Mouse (Mus musculus) spleen, adult 12 weeks (tissue): ENCODE results near the gene Iqsec1.

ENCODE experiments used
- DNase-seq: peaks from one replicate; pipeline ENCODE4 v3.0.0; 2022; ENCODE audit warnings: low spot score

Iqsec1 gene

DNA sequence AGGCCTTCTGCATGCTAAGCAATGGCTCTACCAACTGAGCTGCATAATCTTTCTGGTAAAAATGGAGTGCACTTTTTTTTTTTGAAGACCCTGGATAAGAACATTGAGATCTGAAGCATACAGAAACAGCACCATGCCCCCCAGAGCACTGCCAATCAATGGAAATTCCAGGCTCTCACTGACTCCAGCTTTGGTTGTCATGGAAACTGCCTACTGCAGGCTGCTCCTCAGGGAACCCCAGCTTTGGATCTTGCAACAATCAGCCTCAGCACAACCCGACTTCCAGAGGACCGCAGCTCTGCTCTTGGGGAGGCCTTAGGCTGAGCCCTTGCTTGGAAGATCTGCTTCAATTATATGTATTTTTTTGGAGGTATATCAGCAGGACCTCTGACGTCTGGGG lies 201.9 kb downstream of the Iqsec1 start:
- DNase-seq: no peak

DNA sequence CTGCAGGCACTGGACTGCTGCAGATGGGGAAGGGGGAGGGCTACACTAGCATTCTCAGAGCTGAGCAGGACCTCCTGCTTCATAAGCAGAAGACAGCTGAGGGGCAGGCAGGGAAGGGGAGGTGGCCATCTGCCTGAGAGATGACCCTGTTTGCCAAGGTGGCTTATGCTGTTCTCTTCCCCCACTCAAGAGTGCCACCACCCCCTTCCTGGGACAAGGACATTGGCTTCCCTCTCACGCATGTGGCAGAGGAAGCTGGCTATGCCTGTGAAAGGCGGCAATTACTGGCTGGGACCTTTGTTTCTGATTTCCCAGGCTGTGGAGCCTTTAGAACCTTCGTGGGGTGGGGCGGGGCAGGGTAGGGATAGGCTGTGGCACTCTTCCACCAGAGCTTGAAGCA lies 204.5 kb downstream of the Iqsec1 start:
- no peak for DNase-seq

DNA sequence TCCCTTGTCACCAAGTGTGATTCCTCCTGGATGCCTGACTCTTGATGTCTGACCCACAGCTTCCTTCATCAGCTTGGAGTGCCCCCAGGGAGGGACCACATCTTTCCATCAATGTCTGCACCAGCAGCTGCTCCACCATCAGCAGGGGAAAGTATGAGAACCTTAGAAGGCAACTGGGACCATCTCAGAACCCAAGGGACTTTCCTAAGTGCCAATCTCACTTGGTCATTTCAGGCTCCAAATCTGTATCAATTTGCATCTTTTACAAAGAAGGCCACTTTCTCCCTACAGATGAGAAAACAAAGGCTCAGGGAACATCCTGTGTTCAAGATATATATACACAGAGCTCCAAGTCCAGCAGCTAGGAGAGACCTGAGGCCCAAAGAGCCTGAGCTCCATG lies 205.3 kb downstream of the Iqsec1 start:
- no peak for DNase-seq

DNA sequence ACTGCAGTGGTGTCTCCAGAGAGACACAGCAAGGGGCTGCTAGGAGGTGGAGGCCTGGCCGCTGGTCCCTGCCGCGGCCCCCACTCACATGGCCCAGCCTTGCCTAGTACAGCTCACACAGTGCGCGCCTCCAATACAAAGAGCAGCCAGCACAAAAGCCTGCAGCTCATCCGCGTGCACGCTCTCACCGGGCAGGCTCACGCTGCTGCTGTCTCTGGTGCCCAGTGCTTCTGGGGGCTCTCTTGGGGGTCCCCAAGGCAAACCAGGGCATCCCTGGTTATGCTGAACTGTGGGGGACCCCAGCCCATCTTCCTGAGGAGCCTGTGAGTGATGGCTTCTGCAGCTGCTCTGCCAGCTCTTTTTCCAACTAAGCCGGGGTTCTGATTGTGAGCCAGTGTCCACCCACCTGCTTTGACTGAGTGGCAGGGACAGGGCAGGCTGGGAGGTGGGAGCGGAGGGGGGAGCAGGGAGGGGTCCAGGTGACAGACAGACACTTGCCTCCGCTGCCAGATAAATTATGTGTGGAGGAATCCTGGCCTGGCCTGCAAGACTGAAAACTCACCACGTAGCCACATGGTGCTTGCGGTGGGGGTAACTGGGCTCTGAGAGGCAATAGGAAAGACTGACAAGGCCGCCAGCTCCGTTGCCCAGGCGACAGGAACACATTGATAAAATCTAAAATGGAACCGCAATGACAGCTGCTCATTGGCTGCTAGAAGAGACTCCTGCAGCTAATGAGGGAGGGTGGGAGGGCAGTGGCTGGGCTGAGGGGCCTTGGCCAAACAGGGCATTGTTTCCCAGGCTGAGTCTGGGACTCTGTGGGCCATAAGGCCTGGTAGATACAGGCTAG lies 206.3 kb downstream of the Iqsec1 start:
- no peak for DNase-seq

DNA sequence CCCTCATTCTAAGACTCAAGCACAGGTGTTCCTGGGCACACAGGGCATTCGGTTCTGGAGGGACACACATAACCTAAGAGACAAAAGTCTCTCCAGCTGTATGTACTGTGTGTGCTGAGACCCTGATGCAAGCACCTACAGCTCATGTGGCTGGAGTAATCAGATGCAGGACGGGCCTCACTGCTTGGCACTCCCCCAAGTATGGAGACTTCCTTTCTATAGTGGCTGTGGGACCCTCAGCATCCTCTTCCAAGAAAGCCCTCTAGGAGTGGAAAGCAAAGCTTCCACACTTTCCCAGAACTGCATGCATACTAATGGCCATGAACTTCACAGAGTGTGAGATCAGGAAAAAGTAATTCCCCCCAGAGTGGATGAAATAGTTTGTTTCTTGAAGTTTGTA lies 208.0 kb downstream of the Iqsec1 start:
- DNase-seq: no peak

DNA sequence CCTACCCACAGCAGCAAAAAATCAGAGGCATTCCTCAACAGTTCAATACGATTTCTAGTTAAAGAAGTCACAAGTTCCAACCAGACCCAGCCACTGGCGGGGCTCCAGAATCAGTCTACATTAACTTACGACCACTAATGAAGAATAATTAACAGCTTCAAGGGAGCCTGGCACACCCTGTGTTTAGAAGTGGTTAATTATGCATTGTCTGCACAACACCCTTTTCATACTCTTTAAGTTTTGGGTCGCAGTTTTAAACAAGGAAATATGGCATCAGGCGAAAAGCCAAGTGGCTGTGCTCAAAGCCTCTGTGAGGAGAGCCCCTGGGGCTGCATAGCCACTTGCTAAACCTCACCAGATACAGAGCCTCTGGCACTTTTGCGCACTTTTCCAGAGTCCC lies 209.6 kb downstream of the Iqsec1 start:
- no peak for DNase-seq

DNA sequence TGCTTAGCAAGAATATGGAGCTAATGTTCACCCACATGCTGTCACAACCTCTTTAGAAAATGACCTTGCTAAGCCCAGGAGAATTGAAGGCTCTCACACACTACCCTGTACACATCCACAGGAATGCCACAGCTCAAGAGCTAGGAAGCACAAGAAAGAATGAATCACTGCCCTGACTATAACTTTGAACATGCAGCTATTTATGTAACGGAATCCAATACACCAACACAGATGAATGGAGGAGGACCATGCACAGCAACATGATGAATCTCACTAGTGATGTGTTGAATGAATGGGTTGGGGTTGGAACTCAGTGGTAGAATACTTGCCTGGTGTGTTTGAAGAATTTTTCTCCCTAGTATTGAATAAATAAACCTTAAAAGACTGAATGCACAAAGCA lies 211.2 kb downstream of the Iqsec1 start:
- no peak for DNase-seq

DNA sequence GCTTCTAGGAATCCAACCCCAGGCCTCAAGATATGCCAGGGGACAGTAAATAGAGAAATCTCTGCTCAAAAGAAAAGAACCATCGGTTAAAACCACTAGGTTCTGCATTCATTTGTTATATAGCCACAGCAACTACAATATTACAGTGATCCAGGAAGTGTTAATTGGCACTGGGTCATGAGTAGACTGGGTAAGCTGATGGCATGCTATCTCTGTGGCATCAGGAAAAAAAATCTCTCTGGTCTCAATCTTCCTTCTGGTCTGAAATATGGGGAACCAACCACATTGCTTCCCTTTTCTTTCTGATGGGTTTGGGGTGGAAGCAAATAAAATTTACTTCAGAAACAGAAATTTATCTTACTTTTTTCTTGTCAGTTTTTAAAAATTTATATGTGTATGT lies 212.9 kb downstream of the Iqsec1 start:
- DNase-seq: no peak

DNA sequence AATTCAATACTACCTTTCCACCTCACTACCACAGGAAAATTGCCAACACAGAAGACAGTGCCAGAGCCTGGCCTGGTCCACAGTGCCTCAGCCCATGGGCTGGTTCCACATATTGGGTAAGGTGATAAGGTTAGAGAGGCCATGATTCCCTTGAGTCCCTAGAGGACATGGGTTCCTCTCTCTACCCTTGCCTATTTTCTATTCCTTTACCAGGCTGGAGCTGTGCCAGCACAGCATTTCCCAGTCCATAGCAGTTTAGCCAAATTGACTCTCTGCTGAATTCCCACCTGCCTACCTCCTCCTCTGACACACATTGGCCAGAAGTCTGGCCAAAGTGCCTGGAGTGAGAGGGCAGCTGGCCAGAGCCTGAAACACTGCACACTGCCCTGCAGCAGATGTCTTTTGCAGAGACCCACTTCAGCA lies 214.7 kb downstream of the Iqsec1 start:
- no peak for DNase-seq

DNA sequence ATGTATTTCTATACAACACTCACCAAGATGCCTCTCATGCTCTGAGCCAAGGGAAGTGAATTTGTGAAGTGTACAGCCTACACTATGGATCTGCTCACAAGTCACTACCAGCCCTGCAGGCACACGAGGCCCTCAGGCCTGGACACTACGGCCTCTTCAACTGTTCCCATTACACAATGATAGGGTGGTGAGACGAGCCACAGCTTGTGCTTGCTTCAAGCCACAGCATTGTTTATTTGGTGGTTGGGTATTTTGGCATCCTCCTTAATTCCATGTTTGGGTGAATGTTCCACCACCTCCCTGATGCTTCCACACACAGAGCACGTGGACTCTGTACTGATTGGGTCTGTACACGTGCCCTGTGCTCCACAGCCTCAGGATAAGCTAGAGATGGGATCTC lies 216.4 kb downstream of the Iqsec1 start:
- DNase-seq: no peak

DNA sequence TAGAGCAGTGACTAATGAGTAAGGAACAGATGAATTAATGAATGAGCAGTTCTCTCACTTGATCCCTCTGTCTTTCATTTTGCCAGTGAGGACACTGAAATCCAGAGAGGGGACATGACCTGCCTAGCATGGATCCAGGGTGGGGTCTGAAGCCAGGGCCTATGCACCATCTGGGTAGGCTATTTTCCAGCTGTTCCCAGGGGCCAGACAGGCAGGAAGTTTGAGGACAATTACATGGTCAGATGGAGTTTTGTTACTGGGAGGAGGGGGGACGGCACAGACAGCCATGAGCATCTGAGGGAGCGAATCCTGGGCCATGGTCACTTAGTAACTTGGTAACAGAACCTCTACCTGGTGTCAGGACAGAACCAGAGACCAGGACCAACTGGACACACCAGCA lies 220.0 kb downstream of the Iqsec1 start:
- no peak for DNase-seq

DNA sequence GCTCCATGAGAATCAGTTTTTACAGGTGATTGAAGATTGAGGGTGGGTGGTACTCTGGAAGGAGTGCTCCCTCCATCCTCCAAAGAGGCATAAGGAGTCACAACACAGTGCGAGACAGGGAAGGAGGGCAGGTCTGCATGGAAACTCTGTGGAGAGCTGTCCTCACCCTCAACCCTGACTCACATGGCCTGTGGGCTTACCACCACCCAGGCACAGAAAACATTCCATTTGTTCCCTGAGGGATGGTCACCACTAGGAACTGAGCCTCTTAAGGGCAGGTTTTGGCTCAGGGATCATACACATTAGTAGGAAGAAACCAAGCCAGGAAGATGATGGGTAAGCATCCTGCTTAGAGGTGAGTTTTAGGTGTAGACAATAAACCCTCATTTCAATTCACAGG lies 220.6 kb downstream of the Iqsec1 start:
- no peak for DNase-seq

DNA sequence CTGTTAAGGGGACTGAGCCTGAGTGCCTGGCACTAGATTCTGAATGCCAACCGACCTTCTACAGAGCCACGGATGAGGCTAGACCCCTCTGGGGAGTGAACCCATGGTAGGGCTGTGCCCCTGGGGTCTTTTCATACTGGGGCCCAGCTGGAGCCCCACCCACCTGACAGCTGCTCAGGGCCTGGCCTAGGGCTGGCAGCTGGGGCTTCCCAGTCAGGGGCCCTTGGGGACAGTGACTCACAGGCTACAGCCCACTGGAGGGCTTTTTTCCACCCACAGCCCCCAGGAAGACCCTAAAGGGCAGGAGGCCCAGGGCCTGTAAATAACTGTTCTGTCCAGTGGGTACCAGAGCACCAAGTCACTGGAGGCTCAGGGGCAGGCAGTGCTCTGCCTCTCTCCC lies 223.7 kb downstream of the Iqsec1 start:
- DNase-seq: no peak

DNA sequence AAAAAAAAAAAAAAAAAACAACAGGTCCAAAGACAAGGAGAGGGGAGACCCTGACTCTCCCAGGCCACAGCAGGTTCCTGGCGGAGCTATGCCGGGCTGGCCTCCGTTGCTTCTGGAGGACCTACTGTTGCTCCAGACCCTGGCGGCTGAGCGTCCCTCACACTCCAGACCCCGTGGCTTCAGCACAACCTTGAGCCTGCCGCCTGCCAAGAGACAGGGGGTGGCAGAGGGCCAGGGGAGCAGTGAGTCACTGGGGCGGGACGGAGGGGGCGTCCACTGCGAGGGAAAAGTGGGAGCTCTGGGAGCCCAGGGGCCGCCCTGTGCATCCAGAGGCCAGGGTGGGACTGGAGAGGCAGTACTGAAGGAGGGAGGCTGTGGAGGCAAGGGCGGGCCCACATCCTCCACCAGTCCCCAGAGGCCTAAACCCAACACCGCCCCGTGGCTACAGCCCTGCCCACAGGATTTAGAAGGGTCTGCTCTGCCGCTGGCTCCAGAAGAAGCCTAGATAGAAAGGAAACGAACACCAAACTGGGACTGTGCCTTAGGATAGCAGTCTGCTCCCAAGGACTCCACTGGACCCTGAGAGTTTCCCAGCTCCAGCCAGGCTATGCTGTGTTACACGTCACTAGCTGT lies 224.4 kb downstream of the Iqsec1 start:
- DNase-seq: no peak

DNA sequence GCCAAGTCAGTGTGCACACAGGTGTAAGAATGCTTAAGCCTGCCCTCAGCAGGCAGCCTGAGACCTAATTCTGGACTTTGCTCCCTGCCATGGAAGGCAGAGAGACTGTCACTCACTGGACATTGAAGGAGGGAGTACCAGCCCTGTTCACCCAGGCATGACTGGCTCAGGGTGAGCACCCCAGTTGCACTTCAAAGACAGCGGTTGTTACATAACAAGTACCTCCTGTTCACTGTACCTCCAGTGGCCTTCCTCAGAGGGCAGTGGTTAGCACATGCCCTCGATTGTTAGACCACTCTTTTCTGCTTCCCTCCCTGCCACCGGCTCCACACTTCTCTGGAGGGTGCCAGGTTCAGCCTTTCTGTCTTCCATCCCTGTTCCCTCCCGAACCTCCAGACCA lies 225.2 kb downstream of the Iqsec1 start:
- DNase-seq: no peak

DNA sequence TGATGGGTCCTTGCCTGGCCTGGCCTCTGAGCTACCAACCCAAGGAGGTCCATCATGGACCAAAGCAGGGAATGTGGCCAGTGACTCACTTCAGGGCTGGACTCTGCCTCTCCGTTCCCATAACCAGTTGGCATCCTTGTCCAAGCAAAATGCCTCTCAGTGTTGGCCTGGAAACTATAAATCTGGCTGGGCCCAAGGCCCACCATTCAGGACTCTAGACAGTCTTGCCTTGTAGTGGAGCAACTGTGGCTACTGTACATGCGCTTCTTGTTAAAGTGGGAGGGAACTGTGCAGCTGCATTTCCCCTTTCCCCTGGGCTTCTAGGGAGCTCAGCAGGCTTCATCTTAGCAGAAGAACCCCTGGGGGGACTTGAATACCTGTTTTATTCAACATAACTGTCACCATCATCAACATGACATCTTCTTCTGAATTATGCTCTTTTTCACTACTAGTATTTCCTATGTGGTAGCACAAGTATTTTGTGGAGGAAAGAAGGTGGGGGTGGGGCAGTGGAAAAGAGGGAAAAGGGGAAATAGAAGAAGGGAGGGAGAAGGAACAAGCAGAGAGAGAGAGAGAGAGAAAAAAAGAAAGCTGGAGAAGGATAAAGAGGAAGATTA lies 226.3 kb downstream of the Iqsec1 start:
- no peak for DNase-seq

DNA sequence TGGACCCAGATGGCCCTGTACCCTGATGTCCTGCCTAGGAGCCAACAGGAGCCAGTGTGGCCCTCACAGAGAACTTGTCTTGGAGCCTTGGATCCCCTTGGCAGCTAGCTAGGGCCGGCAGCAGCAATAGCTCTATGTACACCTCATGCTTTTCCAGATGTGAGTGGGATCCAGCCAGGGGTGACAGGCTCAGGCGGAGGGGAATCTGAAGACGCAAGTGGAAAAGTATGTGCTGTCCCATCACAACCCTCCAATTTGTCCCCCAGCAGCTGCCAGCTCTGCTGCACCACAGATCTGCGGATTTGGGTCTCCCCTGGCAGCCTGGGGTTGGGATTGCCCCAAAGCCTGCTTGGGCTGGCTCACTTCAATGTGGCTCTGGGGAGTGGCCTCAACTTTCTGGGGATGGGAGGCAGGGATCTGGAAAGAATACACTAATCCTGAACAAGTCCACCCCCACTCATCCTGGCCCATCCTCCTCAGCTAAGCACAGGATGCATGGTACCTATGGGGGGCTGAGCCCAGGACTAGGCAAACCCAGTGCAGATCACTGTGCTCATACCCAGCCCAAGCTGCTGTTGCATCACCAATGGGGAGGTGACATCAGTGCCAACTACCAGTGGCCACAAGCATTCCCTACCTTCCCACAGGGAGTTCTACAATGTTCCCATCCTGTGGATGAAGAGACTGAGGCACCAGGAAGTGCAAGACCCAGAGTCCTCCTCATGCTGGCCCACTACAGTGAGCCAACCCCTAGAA lies 227.0 kb downstream of the Iqsec1 start:
- DNase-seq: no peak

DNA sequence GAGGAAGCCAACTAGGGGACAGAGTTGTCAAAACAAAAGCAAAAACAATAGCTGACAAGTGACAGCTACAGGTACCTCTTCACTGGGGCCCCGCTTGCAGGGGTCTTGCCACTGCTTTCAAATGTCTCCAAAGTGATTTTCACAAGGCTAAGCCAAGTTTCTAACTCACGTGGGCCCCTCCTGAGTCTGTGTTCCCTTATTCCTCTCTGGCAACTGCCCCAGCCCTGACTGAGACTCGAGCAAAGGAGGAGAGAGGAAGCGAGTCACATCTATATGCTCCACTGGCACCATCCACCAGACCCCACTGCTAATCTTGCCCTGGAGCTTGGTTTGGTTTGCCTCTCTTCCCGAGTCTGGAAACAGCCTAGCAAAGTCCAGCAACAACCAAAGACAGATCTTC lies 227.6 kb downstream of the Iqsec1 start:
- DNase-seq: no peak

DNA sequence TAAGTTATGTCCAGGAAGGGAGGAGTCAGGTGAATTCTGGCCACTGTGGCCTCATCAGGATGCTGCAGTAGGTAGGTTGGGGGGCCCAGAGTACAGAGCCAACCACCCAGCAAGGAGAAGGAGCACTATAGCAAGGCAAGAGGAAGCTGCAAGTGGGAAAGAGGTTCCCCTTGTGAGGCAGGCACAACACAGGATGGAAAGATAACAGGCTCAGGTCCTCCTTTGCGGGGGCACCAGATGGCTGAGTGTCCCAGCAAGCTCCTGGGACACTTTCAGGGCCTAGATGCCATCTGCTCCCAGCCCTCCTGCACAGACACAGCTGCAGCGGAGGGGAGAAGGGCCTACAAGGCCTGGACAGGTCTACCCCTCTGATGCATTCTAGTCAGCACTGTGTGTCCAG lies 228.7 kb downstream of the Iqsec1 start:
- DNase-seq: no peak

DNA sequence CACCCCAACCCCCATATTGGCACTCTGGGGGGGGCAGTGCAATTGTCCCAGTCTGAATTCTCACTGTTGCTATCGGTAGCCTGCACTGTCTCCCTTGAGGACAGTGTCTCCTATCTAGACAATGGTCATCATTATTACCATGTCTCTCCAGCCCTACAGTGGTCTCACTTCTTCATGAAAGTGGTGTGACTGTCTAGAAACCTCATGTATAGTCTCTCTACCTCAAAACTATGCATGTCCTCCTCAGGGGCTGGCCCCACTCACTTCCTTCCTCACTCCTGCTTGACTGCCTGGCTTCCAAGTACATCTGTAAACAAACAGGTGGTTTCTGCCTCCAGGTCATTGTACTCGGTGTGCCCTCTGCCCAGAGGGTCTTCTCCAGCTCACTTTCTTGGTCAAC lies 230.3 kb downstream of the Iqsec1 start:
- no peak for DNase-seq

DNA sequence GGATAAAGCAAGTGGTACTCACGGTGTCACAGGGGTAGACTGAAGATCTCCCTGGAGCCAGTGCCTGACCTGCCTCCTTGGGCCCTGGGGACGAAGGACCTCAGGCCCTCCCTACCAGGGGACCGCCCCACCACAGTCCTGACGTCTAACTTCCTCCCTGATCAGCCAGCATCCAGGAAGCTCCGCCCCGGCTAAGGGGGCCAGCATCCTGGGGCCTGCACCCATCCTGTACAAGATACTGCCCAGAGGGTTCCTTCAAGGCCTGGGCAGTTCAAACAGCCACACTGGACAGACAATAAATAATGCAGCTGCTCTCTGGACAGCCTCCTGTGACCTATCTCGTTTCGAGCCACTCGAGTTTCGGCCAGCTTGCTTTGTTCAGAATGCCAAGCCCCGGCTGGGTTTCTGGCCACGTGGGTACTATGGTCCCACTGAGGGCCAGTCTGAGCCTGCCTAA lies 231.0 kb downstream of the Iqsec1 start:
- peak; percentile 40 for DNase-seq

DNA sequence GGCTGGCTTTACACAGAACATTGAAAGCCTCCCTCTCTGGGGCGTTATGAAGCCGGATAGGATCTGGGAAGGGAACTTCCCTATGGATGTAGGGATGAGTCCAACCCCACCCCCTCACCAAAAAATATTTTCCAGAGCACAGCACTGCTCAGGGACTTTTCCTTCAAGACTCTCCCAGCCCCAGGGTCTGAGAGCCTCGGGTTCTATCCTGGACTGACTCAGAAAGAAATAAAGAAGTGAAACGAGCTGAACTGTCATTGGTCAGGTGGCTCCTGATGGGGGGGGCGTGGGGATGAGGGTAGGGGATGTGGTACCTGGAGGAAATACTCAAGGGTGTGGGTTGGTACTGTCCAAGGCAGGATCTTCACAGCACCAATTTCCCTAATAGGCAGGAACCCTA lies 231.9 kb downstream of the Iqsec1 start:
- DNase-seq: no peak

DNA sequence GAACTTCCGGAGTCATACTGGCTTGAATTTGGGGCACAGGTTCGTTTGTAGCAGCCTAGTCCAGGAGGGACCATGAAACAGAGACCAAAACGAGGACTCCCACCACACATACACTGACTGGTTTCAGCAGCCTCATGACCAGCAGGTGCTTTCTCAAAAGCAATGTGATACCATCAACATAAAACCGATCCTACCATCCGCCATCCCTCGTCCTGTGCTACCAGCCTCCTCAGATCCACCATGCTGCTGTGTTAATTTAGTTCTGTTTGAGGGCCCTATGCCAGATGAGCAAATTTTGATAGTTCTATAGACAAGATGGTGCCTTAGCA lies 232.9 kb downstream of the Iqsec1 start:
- DNase-seq: no peak
